Mouse (Mus musculus): Measurements from ENCODE around the gene Med12.

- TF ChIP-seq POLR2A (IDR thresholded peaks at IDR 0.05; ENCODE audit: low read depth, low read length) (no peak), CTCF (conservative IDR thresholded peaks at IDR 0.05; ENCODE audit: insufficient read depth, insufficient read length, low read depth, low read length) (no peak)
These were observed 19.7 kb upstream of the Med12 start, which contains the start of gene Foxo4 for GRCm38 (mm10) chrX:101253952-101254729.

Measured in kidney, adult 2 months (tissue).